Mouse (Mus musculus): ENCODE results near the gene Prrg2.

Prrg2 gene

DNA sequence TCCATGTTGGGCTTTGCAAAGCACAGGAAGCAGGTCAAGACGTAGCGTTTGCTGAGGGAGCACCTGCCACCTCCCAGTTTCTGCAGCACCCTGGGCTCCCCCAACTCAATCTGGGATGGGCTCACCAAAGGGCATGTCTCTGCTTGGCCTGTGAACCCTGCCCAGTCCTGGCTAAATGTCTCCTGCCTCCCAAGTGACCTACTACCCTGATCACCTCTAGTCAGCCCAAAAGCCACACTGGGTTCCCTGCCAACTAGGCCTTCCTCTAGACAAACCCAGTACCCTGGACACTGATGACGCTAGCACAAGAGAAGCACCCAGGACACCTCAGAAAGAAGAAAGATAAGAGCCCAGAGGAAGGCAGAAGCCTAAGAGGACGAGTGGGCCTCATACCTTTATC lies 49.7 kb downstream of the Prrg2 start:
- DNase-seq (ENCODE audit: extremely low read depth, low read depth, low spot score): no peak

DNA sequence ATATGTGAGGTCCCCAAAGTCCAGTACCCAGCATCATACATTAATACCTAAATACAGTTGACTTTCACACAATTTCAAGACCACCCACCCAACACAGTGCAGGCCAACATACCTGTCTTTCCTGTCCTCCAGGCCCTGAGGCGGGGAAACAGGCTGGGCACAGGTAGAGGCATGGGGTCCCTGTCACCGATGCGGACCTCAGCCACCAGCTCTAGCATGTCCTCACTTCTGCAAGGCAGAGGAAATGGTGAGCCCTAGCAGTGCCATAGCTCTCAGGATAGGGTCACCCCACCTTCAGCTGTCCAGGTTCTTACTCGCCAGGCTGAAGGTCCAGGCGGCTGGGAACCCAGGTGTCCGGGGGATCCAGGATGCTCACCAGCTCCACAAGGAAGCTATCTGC lies 50.5 kb downstream of the Prrg2 start:
- no peak for DNase-seq (ENCODE audit: extremely low read depth, low read depth, low spot score)

DNA sequence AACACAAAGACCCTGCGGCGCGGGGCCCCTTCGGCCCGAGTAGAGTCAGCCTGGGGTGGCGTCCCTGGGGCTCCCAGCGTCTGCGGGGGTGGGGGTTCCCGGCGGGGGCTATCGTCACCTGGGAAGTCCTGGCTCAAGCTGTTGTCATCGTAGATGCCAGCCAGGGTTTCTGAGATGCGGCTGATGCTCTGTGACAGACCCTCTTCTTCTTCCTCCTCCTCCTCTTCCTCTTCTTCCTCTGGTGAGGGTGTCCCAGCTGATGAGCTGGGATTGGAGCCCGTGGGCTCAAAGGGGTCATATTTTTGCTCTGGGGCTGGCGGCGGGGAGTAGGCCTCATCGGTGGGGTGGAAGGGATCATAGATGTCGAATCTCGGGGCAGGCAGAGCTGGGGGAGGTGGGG lies 54.1 kb downstream of the Prrg2 start:
- DNase-seq (ENCODE audit: extremely low read depth, low read depth, low spot score): no peak

- no peak for DNase-seq (ENCODE audit: extremely low read depth, low read depth, low spot score)
Observed at GRCm38 (mm10) chr7:45007846-45008245, 54.6 kb downstream of the Prrg2 start.

- DNase-seq (ENCODE audit: extremely low read depth, low read depth, low spot score): no peak
Observed at GRCm38 (mm10) chr7:45007141-45007540, 55.3 kb downstream of the Prrg2 start.

DNA sequence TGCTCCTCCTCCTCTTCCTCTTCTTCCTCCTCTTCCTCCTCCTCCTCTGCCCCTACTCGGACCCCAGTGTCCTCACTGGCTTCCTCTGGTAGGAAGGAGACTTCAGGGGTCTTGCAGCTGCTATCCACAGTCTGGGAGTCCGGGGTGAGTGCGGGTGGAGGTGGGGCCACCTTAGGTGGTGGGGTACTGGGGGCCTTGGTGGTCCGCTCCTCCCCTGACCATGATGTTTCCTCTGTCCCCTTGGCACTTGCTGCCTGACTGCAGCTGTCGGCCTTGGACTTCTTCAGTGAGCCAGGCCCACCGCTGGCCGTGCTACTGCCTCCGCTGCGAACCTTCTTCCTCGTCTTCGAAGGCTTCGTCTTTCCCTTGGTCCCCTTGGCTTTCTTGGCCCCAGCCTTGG lies 56.0 kb downstream of the Prrg2 start:
- DNase-seq (ENCODE audit: extremely low read depth, low read depth, low spot score): no peak

- DNase-seq (ENCODE audit: extremely low read depth, low read depth, low spot score): no peak
Observed at GRCm38 (mm10) chr7:45005321-45005992, 57.0 kb downstream of the Prrg2 start.

DNA sequence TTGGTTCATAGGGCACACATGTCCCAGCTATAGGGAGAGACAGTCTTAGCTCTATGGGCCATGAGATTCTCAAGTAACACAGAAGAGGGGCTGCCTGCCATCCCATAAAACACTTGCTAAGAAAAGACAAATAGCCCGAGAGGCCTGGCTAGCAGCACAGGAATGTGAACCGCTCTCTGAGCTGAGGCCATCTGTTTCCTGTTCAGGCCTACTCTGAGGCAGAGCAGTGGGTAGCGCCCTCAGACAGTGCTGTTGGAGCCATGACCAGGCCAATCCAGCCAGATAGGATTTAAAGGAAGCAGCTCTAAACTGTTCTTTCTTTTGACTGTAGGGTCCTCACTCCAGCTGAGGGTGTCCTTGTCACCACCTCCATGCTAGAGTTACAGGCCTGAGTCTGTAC lies 57.9 kb downstream of the Prrg2 start:
- DNase-seq (ENCODE audit: extremely low read depth, low read depth, low spot score): no peak
